Mouse (Mus musculus): ENCODE data around the gene Fcer1g.

Gene Fcer1g

GRCm38 (mm10) chr1:171216241-171216955, 17.8 kb downstream of the Fcer1g start:
- DNase-seq (ENCODE audit: low read depth, low spot score) = no peak

GRCm38 (mm10) chr1:171213801-171214496, 20.2 kb downstream of the Fcer1g start, which contains the start of gene Nr1i3:
TSS of gene Nr1i3 (plus strand) at chr1:171213970.
- no peak for DNase-seq (ENCODE audit: low read depth, low spot score)

GRCm38 (mm10) chr1:171212854-171213253, 21.3 kb downstream of the Fcer1g start:
- DNase-seq (ENCODE audit: low read depth, low spot score) = no peak

- no peak for DNase-seq (ENCODE audit: low read depth, low spot score)
Observed at GRCm38 (mm10) chr1:171209409-171209808, 24.8 kb downstream of the Fcer1g start.

- DNase-seq (ENCODE audit: low read depth, low spot score) = no peak
Observed at GRCm38 (mm10) chr1:171205704-171206493, 28.3 kb downstream of the Fcer1g start.

- DNase-seq (ENCODE audit: low read depth, low spot score) = no peak
Observed at GRCm38 (mm10) chr1:171204249-171204644, 29.9 kb downstream of the Fcer1g start.

GRCm38 (mm10) chr1:171203471-171204248, 30.5 kb downstream of the Fcer1g start:
- DNase-seq (ENCODE audit: low read depth, low spot score) = no peak

- no peak for DNase-seq (ENCODE audit: low read depth, low spot score)
Observed at GRCm38 (mm10) chr1:171200769-171201168, 33.4 kb downstream of the Fcer1g start.

- DNase-seq (ENCODE audit: low read depth, low spot score) = no peak
Observed at GRCm38 (mm10) chr1:171199532-171199931, 34.6 kb downstream of the Fcer1g start.

- peak; percentile 52 for DNase-seq (ENCODE audit: low read depth, low spot score)
Observed at GRCm38 (mm10) chr1:171195887-171196397, 38.2 kb downstream of the Fcer1g start, which contains the start of gene Pcp4l1. TSS of gene Pcp4l1 (minus strand) at chr1:171196268.

GRCm38 (mm10) chr1:171195046-171195822, 38.9 kb downstream of the Fcer1g start:
- DNase-seq (ENCODE audit: low read depth, low spot score) = no peak

- DNase-seq (ENCODE audit: low read depth, low spot score) = no peak
Observed at GRCm38 (mm10) chr1:171193911-171194830, 40.0 kb downstream of the Fcer1g start.

- no peak for DNase-seq (ENCODE audit: low read depth, low spot score)
Observed at GRCm38 (mm10) chr1:171193093-171193840, 40.9 kb downstream of the Fcer1g start.

GRCm38 (mm10) chr1:171192283-171192682, 41.9 kb downstream of the Fcer1g start:
- no peak for DNase-seq (ENCODE audit: low read depth, low spot score)

- no peak for DNase-seq (ENCODE audit: low read depth, low spot score)
Observed at GRCm38 (mm10) chr1:171190832-171191231, 43.3 kb downstream of the Fcer1g start.

- DNase-seq (ENCODE audit: low read depth, low spot score) = no peak
Observed at GRCm38 (mm10) chr1:171189476-171190114, 44.6 kb downstream of the Fcer1g start.

GRCm38 (mm10) chr1:171189046-171189445, 45.1 kb downstream of the Fcer1g start:
- no peak for DNase-seq (ENCODE audit: low read depth, low spot score)

Measured in WW6 (cell line).